Mouse (Mus musculus) heart, postnatal 0 days (tissue): ENCODE measurements at regions not wholly inside any gene's neighbourhood (a gene's known extent, or its start where the extent isn't known, plus 50 kb on each side); places are given as distances from the start of the nearest gene placed in this dataset.

ENCODE experiments used
- CTCF ChIP-seq: IDR thresholded peaks from 2 replicates; pipeline ENCODE4 v1.5.1; 2016; ENCODE audit warnings: antibody characterized with exemption, control low read depth, low read depth
- EP300 ChIP-seq: IDR thresholded peaks from 2 replicates; pipeline ENCODE4 v1.6.1; 2016; ENCODE audit warnings: antibody characterized with exemption, low read depth

- TF ChIP-seq CTCF (no peak), EP300 (no peak)
Measured at GRCm38 (mm10) chr10:6590211-6590610, 168.1 kb upstream of the Oprm1 start.
